Mouse (Mus musculus) stomach, postnatal 0 days (tissue): ENCODE data around the gene Omp.

ENCODE experiments used
- CTCF ChIP-seq: IDR thresholded peaks from 2 replicates; pipeline ENCODE4 v1.5.1; 2016; ENCODE audit warnings: antibody characterized with exemption, low read depth, mild to moderate bottlenecking, moderate library complexity
- EP300 ChIP-seq: optimal IDR thresholded peaks from 2 replicates; pipeline ENCODE3; 2016; ENCODE audit warnings: antibody characterized with exemption

DNA sequence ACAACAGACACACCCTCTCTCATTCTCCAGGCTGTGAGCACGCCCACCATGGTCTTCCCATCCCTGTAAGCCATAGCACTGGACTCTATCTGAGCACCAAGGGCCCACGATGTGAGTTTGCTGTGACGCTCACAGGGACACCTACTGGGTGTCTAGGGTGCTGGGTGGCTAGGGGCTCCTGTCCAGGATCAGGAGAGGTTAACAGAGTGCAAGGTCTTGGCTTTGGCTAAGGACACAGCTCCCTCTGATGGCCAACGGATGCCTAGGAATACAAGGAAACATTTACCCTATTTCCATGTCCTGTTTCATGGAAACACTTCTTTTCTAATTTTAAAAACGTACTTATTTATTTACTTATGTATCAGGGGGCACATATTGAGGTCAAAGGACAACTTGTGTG lies 5.2 kb upstream of the Omp start:
- TF ChIP-seq CTCF (peak; percentile 59), EP300 (no peak)
